Mouse (Mus musculus) activated CD4-positive, CD25-positive, alpha-beta regulatory T cell, adult 9 weeks (primary cell): ENCODE results near the gene Otoa. TPM values are rescaled to one million over a fixed set of nuclear protein-coding genes. Genes with fewer than 3 reads are reported as not detected.

ENCODE experiments used
- polyA plus RNA-seq: library from polyadenylated mRNA; unstranded; fragments of 100-300 nt; shearing (Covaris generic); gene quantifications from one replicate; pipeline ENCODE4 v1.2.1, GENCODE M21; 2017

Otoa gene
- polyA plus RNA-seq, result not detected

DNA sequence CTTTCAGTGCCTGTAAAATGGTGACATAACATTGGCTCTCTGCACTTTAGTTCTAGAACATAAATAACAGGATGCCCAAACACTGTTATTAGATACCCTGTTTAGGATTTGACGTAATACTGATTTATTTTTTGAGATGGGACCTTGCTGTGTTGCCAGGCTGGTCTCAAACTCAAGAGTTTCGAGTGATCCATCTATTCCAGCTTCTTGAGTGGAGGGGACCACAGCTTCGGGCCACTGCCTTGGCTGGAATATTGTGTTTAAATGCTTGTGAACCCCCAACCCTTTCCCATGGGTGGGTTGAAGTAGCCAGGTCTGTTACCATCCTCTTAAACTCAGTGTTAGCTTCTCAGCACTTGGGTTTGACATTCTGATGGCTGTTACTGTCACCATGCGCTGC lies at the start of gene Otoa:
TSS of gene Otoa (plus strand) at position 301 of the 400 bp plus-strand sequence.

DNA sequence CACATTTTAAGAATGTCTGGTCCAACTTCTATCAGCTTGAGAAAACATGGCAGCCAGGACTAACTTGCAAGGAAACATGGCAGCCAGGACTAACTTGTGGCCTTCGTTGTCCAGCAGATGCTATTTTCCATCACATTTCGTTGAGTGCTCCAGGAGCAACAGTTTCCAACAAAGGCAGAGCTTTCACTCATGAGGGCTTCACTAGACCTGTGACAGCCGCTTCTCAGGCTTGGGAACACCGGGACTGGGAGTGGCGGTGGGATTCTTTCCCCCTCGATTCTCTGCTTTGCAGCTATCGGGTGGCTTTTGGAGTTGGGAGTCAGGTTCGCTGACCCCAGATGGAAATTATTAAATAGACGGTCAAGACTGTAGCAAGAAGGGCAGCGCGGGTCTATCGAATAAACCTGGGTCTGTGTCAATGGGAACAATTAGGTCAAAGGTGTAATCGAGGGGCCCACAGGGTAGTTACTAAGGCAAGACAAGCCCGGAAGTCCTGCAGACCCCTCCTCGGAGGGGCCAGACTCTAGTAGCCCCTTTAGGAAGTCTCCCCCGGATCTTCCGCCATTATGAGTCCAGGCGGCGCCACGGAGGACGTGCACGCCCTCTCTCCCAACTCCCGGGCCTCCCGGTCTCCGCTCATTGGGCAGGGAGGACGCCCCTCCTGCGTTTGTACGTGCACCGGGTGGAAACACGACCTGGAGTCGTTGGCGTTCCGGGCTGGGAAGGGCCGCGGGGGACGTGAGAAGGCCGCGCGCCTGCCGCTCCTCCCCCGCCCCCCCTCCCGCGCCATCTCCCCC lies 47.4 kb upstream of the Otoa start, which contains the start of gene Mettl9:
TSS of gene Mettl9 (plus strand) at position 590 of the 797 bp plus-strand sequence.

DNA sequence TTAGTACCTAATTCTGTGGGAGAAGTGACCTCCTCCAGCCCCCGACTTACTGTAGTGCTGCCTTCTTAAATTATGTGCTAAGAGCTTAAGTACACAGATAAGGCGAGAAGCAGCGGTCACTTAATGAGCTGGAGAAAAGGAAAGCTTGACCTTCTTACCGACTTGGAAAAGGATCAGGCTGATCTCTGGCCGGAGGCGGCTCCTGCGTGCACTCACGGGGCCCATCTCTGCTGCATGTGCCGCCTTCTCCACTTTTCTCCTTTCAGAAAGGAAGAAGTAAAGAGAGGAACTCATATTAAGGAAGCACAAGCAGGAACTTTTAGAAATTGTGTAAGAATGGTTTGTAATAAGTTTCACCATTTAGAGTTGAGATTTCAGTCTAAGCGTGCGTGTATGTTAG lies 7.2 kb upstream of the Otoa start, which contains the start of gene Igsf6:
TSS of gene Igsf6 (minus strand) at position 292 of the 400 bp plus-strand sequence.

Other genes with a start within 250 kb of the Otoa start
- gene Eef2k, start 238.8 kb upstream of the Otoa start, polyA plus RNA-seq, result 13.0 TPM
- 34.5 TPM for gene Polr3e, start 163.9 kb upstream of the Otoa start, polyA plus RNA-seq
- gene Cdr2, start 99.3 kb upstream of the Otoa start, polyA plus RNA-seq, result 0.59 TPM
- 0.21 TPM for gene Mfsd13b, start 99.1 kb upstream of the Otoa start, polyA plus RNA-seq
- 6.6 TPM for gene Mettl9, start 47.2 kb upstream of the Otoa start, polyA plus RNA-seq
- 0.50 TPM for gene Igsf6, start 7.1 kb upstream of the Otoa start, polyA plus RNA-seq